Mouse (Mus musculus) stomach, postnatal 0 days (tissue): ENCODE results near the gene Tbc1d15.

Experiments
- CTCF ChIP-seq: IDR thresholded peaks from 2 replicates; pipeline ENCODE4 v1.5.1; 2016; ENCODE audit warnings: antibody characterized with exemption, low read depth, mild to moderate bottlenecking, moderate library complexity
- EP300 ChIP-seq: optimal IDR thresholded peaks from 2 replicates; pipeline ENCODE3; 2016; ENCODE audit warnings: antibody characterized with exemption

GRCm38 (mm10) chr10:115262261-115262660 lies 11.0 kb upstream of the Tbc1d15 start:
- no peak for TF ChIP-seq CTCF
- TF ChIP-seq EP300, result no peak
